Mouse (Mus musculus): Measurements from ENCODE around the gene Myo1e. TPM values are rescaled to one million over a fixed set of nuclear protein-coding genes. Genes with fewer than 3 reads are reported as not detected.

The Myo1e gene
- polyA plus RNA-seq, 1 experiment: 0.02 TPM

DNA sequence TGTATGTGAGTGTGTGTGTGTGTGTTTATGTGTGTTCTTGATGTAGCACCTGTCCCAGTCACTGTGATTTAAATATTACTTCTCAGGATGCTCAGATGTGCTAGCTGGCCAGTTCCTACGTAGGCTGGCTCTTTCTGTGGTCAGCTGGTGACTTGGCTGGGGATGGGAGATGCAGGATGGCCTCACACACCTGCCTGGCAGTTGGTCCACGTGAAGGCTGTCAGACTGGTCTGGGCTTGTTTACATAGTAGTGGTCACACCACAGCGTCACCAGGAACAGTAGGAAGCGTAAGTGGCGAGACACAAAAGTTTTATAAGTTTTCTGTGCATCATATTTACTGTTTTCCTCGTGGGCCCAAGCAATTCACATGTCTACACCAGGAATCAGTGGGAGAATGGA lies 9.4 kb downstream of the Myo1e start:
- H3K36me3 ChIP-seq (ENCODE audit: control insufficient read depth): no peaks in the 10 kb centered on the region
- H3K4me3 ChIP-seq (replicated peaks): no peak overlapping the region
- H3K4me1 ChIP-seq (ENCODE audit: control insufficient read depth): no peaks in the 10 kb centered on the region
- no peaks in the 10 kb centered on the region for H3K27me3 ChIP-seq (ENCODE audit: control insufficient read depth)
- no peak for TF ChIP-seq GATA1 (IDR thresholded peaks at IDR 0.05; ENCODE audit: low read length)
- no peak for TF ChIP-seq TAL1 (IDR thresholded peaks at IDR 0.05; ENCODE audit: low read length)
- no peaks in the 10 kb centered on the region for H3K9me3 ChIP-seq (ENCODE audit: control insufficient read depth, low read length)

DNA sequence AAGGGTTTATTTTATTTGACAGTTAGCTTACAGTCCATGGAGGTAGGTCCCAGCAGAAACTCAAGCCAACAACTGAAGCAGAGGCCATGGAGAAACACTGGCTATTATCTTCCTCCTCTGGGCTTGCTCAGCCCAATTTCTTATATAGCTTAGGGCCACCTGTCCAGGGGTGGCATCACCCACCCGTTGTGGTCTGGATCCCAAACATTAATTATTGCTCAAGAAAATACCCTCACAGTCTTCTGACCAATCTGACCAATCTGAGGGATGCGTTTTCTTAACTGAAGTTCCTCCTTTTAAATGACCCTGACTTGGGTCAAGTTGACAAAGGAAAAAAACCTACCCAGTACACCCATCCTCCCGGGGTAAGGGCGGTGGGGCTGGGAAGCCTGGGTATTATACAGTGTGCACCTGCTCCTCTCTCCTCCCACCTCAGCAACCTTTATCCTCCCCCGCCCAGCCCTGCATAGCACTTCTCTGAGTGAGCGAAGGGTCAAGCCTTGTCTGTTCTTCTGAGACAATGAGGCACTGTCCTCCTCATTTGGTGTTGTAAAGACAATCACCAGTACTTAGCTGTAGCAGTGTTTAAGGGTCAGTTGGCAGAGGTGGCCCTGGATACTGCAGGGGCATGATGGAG lies 12.3 kb downstream of the Myo1e start:
- Histone ChIP-seq H3K4me1 (ENCODE audit: control insufficient read depth) (no peaks in the 10 kb centered on the region), H3K36me3 (ENCODE audit: control insufficient read depth) (no peaks in the 10 kb centered on the region), H3K9me3 (ENCODE audit: control insufficient read depth, low read length) (no peaks in the 10 kb centered on the region), H3K27me3 (ENCODE audit: control insufficient read depth) (no peaks in the 10 kb centered on the region; the same call in 1 of the 2 replicates), H3K4me3 (replicated peaks) (no peak overlapping the region)
- TF ChIP-seq TAL1 (IDR thresholded peaks at IDR 0.05; ENCODE audit: low read length): no peak
- TF ChIP-seq GATA1 (IDR thresholded peaks at IDR 0.05; ENCODE audit: low read length): no peak

DNA sequence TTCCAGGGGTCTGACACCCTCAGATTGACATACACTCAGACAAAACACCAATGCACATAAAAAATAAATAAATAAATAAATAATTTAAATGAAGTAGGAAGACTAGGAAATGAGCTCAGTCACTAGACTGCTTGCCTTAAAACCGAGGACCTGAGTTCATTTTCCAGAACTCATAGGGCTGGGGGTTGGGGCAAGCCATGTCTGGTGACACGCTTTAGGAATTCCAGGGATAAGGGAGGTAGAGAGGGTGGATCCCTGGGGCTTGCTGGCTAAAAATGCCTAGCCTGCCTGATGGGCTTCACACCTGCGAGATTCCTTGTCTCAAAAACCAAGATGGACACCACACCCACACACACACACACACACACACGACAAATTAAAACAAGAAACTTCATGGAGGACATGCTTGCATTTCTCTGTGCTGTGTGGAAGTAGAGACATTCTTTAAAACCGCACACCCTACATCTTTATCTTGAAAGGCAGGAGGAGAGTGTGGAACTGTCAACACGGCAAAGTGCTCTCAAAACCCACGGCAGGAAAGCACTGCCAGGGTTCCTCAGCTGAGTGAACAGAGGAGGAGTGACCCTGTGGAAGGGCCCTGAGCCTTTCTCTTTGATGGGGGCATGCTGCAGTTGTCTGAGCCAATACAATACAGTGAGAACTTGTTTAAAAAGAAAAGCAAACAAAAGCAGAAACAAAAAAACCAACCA lies 13.5 kb downstream of the Myo1e start:
- TF ChIP-seq TAL1 (IDR thresholded peaks at IDR 0.05; ENCODE audit: low read length) (no peak), GATA1 (IDR thresholded peaks at IDR 0.05; ENCODE audit: low read length) (no peak)
- H3K4me1 ChIP-seq (ENCODE audit: control insufficient read depth): no peaks in the 10 kb centered on the region
- no peaks in the 10 kb centered on the region; the same call in 1 of the 2 replicates for H3K27me3 ChIP-seq (ENCODE audit: control insufficient read depth)
- H3K9me3 ChIP-seq (ENCODE audit: control insufficient read depth, low read length): no peaks in the 10 kb centered on the region
- no peak overlapping the region for H3K4me3 ChIP-seq (replicated peaks)
- no peaks in the 10 kb centered on the region for H3K36me3 ChIP-seq (ENCODE audit: control insufficient read depth)

DNA sequence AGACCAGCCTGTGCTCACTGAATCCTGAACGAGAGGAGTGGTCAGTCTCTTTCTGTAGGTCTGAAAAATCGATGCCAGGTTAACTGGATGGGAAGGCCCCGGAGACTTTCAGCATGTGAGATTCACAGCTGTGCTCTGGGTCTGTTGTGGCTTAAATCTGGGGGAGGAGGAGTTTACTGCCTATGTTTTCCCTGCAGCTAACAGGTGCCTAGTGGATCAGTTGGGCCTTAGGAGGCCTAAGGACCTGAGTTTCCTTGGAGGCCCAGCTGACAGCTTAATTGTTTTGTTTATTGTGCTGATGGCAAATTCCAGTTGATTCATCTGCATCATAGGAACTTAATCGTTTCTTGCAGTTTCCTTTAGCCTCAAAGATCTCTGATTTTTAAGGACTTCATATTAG lies 16.0 kb downstream of the Myo1e start:
- Histone ChIP-seq H3K4me1 (ENCODE audit: control insufficient read depth) (no peaks in the 10 kb centered on the region), H3K36me3 (ENCODE audit: control insufficient read depth) (no peaks in the 10 kb centered on the region), H3K9me3 (ENCODE audit: control insufficient read depth, low read length) (no peaks in the 10 kb centered on the region), H3K4me3 (replicated peaks) (no peak overlapping the region), H3K27me3 (ENCODE audit: control insufficient read depth) (no peaks in the 10 kb centered on the region; the same call in 1 of the 2 replicates)
- TF ChIP-seq GATA1 (IDR thresholded peaks at IDR 0.05; ENCODE audit: low read length) (no peak), TAL1 (IDR thresholded peaks at IDR 0.05; ENCODE audit: low read length) (no peak)

DNA sequence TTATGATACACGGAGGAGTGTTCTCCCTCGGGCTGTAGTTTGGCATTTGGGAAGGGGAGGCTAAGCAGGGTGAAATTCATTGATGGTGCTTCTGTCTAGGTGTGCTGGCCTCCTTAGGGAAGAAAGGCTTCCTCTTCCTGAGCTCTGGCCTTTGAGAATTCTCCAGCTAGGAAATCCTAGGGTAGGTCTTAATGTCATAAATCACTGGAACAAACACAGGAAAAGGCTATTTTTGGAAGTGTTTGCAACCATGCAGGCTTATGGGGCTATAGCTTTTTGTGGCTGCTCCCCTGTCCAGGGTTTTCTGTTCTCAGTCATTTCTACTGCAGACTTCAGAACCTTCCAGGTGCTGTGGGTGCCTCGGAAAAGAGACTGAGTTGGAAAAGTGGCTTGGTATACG lies 16.9 kb downstream of the Myo1e start:
- Histone ChIP-seq H3K27me3 (ENCODE audit: control insufficient read depth) (no peaks in the 10 kb centered on the region; the same call in 1 of the 2 replicates), H3K4me1 (ENCODE audit: control insufficient read depth) (no peaks in the 10 kb centered on the region), H3K36me3 (ENCODE audit: control insufficient read depth) (no peaks in the 10 kb centered on the region), H3K4me3 (replicated peaks) (no peak overlapping the region), H3K9me3 (ENCODE audit: control insufficient read depth, low read length) (no peaks in the 10 kb centered on the region)
- TF ChIP-seq TAL1 (IDR thresholded peaks at IDR 0.05; ENCODE audit: low read length) (no peak), GATA1 (IDR thresholded peaks at IDR 0.05; ENCODE audit: low read length) (no peak)

DNA sequence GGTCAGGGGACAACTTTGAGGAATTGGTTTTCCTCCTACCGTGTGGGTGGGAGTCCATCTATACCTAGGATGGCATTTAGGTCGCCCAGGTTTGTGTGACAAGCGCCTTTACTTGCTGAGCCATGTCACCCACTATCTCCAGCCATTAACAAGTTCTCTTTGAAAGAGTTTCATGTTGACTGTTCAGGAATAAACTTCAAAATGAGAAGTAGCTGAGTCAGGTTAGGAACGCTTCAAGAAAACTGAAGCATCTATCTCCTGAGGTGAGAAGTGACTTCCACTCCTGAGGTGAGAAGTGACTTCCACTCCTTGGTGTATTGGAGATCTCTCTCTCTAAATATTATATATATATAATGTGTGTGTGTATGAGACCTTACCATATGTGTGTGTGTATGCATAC lies 19.2 kb downstream of the Myo1e start:
- TF ChIP-seq GATA1 (IDR thresholded peaks at IDR 0.05; ENCODE audit: low read length) (no peak), TAL1 (IDR thresholded peaks at IDR 0.05; ENCODE audit: low read length) (no peak)
- Histone ChIP-seq H3K9me3 (ENCODE audit: control insufficient read depth, low read length) (no peaks in the 10 kb centered on the region), H3K27me3 (ENCODE audit: control insufficient read depth) (no peaks in the 10 kb centered on the region; the same call in 1 of the 2 replicates), H3K4me1 (ENCODE audit: control insufficient read depth) (no peaks in the 10 kb centered on the region), H3K4me3 (replicated peaks) (no peak overlapping the region), H3K36me3 (ENCODE audit: control insufficient read depth) (no peaks in the 10 kb centered on the region)

DNA sequence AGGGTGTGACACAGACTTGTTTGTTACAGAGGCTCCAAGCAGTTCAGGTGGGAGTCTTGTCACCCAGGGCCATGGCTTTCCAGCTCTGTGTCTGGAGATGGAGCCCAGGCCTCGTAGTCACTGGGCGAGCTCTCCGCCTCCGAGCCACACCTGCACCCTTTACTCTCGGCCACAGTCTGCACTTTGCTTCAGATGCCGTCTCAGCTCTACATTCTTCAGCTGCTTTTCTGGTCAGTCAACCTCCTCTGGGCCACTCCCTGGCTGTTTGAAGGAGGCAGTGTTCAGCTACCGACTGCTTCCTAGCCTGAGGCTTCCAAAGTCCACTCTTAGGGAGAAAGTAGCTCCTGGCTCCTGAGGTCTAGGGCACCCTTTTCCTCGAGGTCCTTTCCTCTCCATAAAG lies 22.7 kb downstream of the Myo1e start:
- TF ChIP-seq TAL1 (IDR thresholded peaks at IDR 0.05; ENCODE audit: low read length): no peak

DNA sequence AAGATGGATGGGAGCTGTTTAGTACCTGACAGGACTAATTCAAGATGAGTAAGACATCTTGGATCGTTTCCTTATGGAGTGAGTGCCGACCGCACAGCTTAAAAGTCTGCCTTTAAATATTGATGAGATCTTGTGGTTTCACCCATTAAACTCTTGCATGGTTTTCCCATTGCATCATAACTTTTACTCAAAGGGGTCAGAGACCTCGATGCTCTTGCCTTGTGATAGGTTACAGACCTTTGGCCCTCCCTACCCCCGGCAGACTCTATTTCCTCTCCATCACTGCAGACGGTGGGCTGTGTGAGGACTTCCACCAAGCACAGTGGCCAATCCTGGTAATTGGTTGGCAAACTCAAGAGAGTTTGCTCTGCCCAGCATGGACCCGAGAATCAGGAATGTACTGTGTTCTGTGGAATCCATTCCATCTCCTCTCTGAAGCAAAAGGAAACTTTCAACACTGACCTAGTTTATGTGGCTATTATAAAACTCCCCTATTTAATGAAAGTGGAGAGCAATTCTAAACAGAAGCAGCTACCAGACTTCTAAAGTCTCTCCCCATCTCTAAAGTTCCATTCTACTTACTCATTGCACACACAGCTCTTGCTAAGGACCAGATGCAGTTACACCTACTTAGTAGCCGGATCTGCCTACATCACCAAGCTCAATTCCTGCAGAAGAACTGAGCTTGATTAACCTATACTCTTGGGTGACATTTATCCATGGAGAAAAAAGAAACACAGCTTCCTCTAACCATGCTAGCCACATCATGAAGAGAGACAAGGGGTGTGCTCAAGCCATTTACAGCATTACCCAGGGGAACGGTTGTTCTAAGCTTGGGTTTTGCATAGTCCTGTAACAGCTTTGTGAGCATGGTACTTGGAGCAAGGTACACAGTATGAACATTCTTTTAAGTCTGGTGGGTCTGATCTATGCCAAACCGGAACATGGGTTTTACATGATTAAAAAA lies 25.2 kb downstream of the Myo1e start:
- Histone ChIP-seq H3K9me3 (ENCODE audit: control insufficient read depth, low read length) (no peaks in the 10 kb centered on the region), H3K27me3 (ENCODE audit: control insufficient read depth) (no peaks in the 10 kb centered on the region), H3K36me3 (ENCODE audit: control insufficient read depth) (no peaks in the 10 kb centered on the region), H3K4me1 (ENCODE audit: control insufficient read depth) (no peaks in the 10 kb centered on the region), H3K4me3 (replicated peaks) (no peak overlapping the region)
- TF ChIP-seq GATA1 (IDR thresholded peaks at IDR 0.05; ENCODE audit: low read length): no peak
- TF ChIP-seq TAL1 (IDR thresholded peaks at IDR 0.05; ENCODE audit: low read length): no peak

More for the DNA sequence above, 22.7 kb downstream of the Myo1e start:
- H3K4me1 ChIP-seq (ENCODE audit: control insufficient read depth): no peaks in the 10 kb centered on the region
- no peaks in the 10 kb centered on the region for H3K27me3 ChIP-seq (ENCODE audit: control insufficient read depth)
- H3K9me3 ChIP-seq (ENCODE audit: control insufficient read depth, low read length): no peaks in the 10 kb centered on the region
- H3K4me3 ChIP-seq (replicated peaks): no peak overlapping the region
- H3K36me3 ChIP-seq (ENCODE audit: control insufficient read depth): no peaks in the 10 kb centered on the region

DNA sequence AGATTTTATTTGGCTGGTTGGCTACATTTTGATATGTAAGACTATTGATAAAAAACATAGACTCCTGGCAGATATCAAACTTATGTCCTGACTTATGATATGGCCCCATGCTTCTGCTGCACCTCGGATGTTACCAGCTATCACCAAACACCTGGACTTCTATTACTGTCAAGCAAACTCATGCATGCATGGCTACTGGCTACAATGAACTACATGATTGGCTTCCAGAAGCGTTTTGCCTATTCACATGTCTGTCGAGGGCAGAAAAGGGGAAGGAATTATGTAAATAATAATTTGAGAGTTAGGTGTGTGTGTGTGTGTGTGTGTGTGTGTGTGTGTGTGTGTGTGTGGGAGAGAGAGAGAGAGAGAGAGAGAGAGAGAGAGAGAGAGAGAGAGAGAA lies 30.0 kb downstream of the Myo1e start:
- no peaks in the 10 kb centered on the region for H3K4me1 ChIP-seq (ENCODE audit: control insufficient read depth)
- TF ChIP-seq TAL1 (IDR thresholded peaks at IDR 0.05; ENCODE audit: low read length) (no peak), GATA1 (IDR thresholded peaks at IDR 0.05; ENCODE audit: low read length) (no peak)
- no peaks in the 10 kb centered on the region for H3K36me3 ChIP-seq (ENCODE audit: control insufficient read depth)
- no peaks in the 10 kb centered on the region for H3K9me3 ChIP-seq (ENCODE audit: control insufficient read depth, low read length)
- H3K27me3 ChIP-seq (ENCODE audit: control insufficient read depth): no peaks in the 10 kb centered on the region
- no peak overlapping the region for H3K4me3 ChIP-seq (replicated peaks)
